Mouse (Mus musculus) adrenal gland, adult 8-10 months (tissue): Measurements from ENCODE around the gene Trim62. TPM values are rescaled to one million over a fixed set of nuclear protein-coding genes. Genes with fewer than 3 reads are reported as not detected.

Experiments used
- DNase-seq: peaks from one replicate; pipeline ENCODE4 v3.0.0; 2022
- total RNA-seq, 4 experiments: library from RNA; stranded (reverse); gene quantifications; 2 replicates each; pipeline ENCODE4 v1.2.4; 2022

The Trim62 gene
- total RNA-seq, 4 experiments from 2014 or later = 9.0 to 14.6 (median 11.1) TPM

DNA sequence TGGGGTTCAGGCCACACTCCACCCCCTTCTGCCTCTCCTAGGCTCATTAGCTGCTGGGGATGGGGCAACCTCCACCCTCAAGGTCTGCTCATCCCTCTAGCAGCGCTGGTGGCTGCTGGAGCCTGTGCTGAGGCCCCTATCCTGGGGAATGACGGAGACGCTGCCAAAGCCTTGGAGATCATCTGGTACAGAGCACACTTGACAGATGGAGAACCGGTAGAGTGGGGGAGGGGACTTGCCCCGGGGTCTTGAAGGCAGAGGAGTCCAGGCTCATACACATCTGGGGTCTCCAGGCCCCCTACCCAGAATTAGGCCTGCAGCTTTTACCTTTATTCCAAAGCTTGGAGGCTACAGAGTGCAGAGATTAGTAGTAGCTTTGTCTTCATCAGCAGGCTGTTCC is 3.2 kb downstream of the Trim62 start:
- no peak for DNase-seq

GRCm38 (mm10) chr4:128887026-128887425 is 3.6 kb downstream of the Trim62 start:
- DNase-seq = no peak

GRCm38 (mm10) chr4:128887641-128888091 is 4.3 kb downstream of the Trim62 start:
- peak; percentile 66 for DNase-seq

DNA sequence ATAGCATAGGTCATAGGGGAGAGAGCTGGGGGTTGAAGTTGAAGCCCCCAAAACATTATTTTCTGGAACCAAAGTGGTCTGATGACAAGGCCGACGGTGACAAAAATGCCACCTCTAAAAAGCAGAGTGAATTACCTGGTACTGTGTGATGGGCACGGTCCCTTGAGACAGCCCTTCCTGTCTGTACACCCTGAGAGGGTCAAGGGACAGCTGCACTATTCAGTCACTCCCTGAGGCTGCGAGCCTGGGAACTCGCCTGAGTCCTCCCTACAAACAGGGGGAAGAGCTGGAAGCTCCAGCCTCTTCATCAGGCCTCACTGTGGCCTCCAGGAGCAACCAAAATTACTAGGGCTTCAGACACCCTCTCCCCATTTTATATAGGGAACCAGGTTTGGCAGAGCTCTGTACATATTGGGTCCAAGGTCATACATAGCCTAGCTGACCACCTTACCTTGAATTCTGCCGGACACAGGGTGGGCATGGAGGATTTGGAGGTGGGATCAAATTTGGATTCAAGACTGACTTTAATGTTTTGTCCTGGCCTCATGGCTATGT is 5.1 kb downstream of the Trim62 start:
- no peak for DNase-seq

GRCm38 (mm10) chr4:128889752-128890630 is 6.6 kb downstream of the Trim62 start:
- DNase-seq = no peak

DNA sequence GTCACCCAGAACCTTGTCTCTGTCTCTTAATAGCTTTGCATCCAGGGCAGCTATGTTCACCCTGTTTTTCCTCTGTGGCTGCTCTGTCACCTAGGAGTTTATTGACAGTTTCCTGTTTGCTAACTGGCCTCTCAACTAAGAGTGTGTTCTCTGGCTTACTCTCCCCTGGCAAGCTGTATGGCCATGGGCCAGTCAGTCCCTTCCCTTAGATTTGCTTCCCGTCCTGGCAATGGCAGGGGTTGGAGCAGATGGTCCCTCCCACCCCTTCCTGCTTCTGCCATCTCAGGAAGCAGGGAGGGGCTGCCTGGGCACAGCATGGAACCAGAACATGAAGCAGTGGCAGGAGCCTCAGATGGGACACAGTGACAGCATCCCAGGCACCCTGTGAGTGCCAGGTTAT is 7.8 kb downstream of the Trim62 start:
- peak; percentile 49 for DNase-seq

GRCm38 (mm10) chr4:128891746-128892145 is 8.4 kb downstream of the Trim62 start:
- no peak for DNase-seq

- no peak for DNase-seq
Observed at GRCm38 (mm10) chr4:128892188-128892587, 8.8 kb downstream of the Trim62 start.

GRCm38 (mm10) chr4:128894112-128894511 is 10.7 kb downstream of the Trim62 start:
- DNase-seq = no peak

GRCm38 (mm10) chr4:128895841-128896240 is 12.5 kb downstream of the Trim62 start:
- no peak for DNase-seq

- DNase-seq = no peak
Observed at GRCm38 (mm10) chr4:128896667-128897066, 13.3 kb downstream of the Trim62 start.

DNA sequence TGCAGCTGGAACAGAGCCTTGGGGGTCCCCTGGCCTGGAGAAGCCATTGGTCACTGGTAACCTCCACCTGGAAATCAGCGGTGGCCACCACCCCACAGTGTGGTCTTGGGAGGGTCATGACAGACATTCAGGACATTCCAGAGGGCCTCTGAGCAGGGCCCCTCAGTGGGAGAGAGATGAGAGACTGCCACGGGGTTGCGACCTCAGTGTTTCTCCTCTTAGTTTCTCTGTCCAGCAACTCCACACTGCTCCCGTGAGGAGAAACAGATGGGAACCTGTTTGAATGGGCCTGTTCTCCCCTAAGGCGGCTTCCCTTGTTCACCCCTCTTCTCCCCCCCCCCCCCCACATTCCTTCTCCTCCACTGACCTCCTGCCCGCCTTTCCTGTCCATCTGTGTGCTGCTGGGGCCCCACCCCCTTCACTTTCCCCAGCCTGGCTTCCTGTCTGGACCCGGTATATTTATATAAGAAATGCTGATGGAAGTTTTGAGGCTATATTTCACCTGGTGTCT is 14.6 kb downstream of the Trim62 start:
- no peak for DNase-seq

GRCm38 (mm10) chr4:128899332-128899731 is 16.0 kb downstream of the Trim62 start:
- DNase-seq = peak; percentile 42

GRCm38 (mm10) chr4:128900484-128900883 is 17.1 kb downstream of the Trim62 start:
- no peak for DNase-seq

DNA sequence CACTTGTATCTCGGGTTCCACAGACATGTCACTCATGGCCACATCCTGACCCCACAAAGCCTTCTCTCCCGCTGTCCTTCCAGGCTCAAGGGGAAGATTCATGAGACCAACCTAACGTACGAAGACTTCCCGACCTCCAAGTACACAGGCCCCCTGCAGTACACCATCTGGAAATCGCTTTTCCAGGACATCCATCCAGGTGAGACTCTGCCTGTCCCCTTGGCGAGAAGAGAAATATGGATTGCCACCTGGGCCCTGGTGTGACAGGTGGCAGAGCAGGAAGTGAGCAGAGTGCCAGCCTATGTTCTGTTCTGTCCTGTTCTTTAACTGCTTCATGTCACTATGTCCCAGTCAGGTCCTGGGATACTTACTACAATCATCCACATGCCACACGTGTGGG is 19.0 kb downstream of the Trim62 start:
- no peak for DNase-seq

GRCm38 (mm10) chr4:128904035-128904800 is 20.8 kb downstream of the Trim62 start:
- DNase-seq = no peak

- no peak for DNase-seq
Observed at GRCm38 (mm10) chr4:128905251-128905650, 21.9 kb downstream of the Trim62 start.

DNA sequence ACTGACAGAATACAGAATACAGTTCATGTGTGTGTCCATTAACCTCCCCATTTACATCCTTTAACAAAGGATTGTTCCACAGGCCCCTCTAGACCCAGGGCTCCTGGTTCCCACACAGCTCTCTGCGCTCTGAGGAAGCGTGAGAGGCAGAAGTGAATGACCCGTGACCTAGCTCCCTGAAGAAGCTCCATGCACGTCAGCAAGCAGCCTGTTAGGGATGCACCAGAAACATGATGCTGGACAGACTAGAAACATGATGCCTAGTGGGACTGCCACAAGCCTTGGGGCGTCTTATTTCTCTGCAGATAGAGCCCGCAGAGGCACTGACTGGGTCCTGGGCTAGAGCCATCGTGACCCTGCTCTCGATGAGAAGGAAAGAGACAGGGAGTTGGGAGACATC is 23.4 kb downstream of the Trim62 start:
- DNase-seq = no peak

GRCm38 (mm10) chr4:128907238-128907968 is 24.0 kb downstream of the Trim62 start:
- DNase-seq = no peak

- DNase-seq = no peak
Observed at GRCm38 (mm10) chr4:128908586-128909377, 25.4 kb downstream of the Trim62 start.

DNA sequence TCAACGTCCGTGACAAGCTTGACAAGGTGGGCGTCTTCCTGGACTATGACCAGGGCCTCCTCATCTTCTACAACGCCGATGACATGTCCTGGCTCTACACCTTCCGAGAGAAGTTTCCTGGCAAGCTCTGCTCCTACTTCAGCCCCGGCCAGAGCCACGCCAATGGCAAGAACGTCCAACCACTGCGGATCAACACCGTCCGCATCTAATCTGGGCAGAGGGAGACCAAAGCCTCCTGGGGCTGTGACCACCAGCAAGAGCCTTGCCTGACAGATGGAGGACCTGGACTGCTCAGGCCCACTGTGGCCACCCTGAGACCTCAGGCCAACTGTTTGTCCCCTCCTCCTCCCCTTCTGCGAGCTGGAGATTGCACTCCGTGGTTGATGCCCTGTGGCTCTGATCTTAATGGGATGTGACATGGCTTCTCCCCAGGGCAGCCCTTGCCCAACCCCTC is 26.0 kb downstream of the Trim62 start:
- no peak for DNase-seq
